Mouse (Mus musculus) mature B cell (primary cell): Measurements from ENCODE around the gene Gpr84.

ENCODE experiments used
- in situ Hi-C: fragments of 300-500 bp; cut with MboI; formaldehyde crosslinking; loops from 2 replicates; pipeline ENCODE4 v1.14.3; 2019

Gene Gpr84

GRCm38 (mm10) chr15:103307125-103307524 lies 3.3 kb downstream of the Gpr84 start:
- in situ Hi-C loops, result loop anchor here (25.0 kb wide), 1 partner anchor 320 kb away; the partner anchor contains the start of genes Hoxc6, Hoxc8 and Hoxc9

- in situ Hi-C loops, result loop anchor here (25.0 kb wide), 1 partner anchor 319 kb away; the partner anchor contains the start of genes Hoxc6, Hoxc8 and Hoxc9
These were observed 4.4 kb downstream of the Gpr84 start for GRCm38 (mm10) chr15:103305792-103306645.

GRCm38 (mm10) chr15:103305070-103305678 lies 5.2 kb downstream of the Gpr84 start:
- in situ Hi-C loops, result loop anchor here (25.0 kb wide), 1 partner anchor 318 kb away; the partner anchor contains the start of genes Hoxc6, Hoxc8 and Hoxc9

GRCm38 (mm10) chr15:103304616-103304969 lies 5.8 kb downstream of the Gpr84 start:
- in situ Hi-C loops, result loop anchor here (25.0 kb wide), 1 partner anchor 317 kb away; the partner anchor contains the start of genes Hoxc6, Hoxc8 and Hoxc9

- in situ Hi-C loops, result loop anchor here (25.0 kb wide), 1 partner anchor 317 kb away; the partner anchor contains the start of genes Hoxc6, Hoxc8 and Hoxc9
These were observed 6.3 kb downstream of the Gpr84 start for GRCm38 (mm10) chr15:103303916-103304615.

- in situ Hi-C loops, result loop anchor here (25.0 kb wide), 1 partner anchor 315 kb away; the partner anchor contains the start of genes Hoxc6, Hoxc8 and Hoxc9
These were observed 7.9 kb downstream of the Gpr84 start for GRCm38 (mm10) chr15:103302341-103303021.

- in situ Hi-C loops, result loop anchor here (25.0 kb wide), 1 partner anchor 314 kb away; the partner anchor contains the start of genes Hoxc6, Hoxc8 and Hoxc9
These were observed 8.7 kb downstream of the Gpr84 start for GRCm38 (mm10) chr15:103301547-103302340.

GRCm38 (mm10) chr15:103301046-103301445 lies 9.4 kb downstream of the Gpr84 start:
- in situ Hi-C loops, result loop anchor here (25.0 kb wide), 1 partner anchor 314 kb away; the partner anchor contains the start of genes Hoxc6, Hoxc8 and Hoxc9

- in situ Hi-C loops, result loop anchor here (25.0 kb wide), 1 partner anchor 313 kb away; the partner anchor contains the start of genes Hoxc6, Hoxc8 and Hoxc9
These were observed 9.9 kb downstream of the Gpr84 start for GRCm38 (mm10) chr15:103300560-103300959.

GRCm38 (mm10) chr15:103300067-103300471 lies 10.3 kb downstream of the Gpr84 start:
- in situ Hi-C loops, result loop anchor here (25.0 kb wide), 1 partner anchor 313 kb away; the partner anchor contains the start of genes Hoxc6, Hoxc8 and Hoxc9

- in situ Hi-C loops, result loop anchor here (25.0 kb wide), 1 partner anchor 312 kb away; the partner anchor contains the start of genes Hoxc6, Hoxc8 and Hoxc9
These were observed 10.8 kb downstream of the Gpr84 start for GRCm38 (mm10) chr15:103299644-103300043.

GRCm38 (mm10) chr15:103298861-103299616 lies 11.4 kb downstream of the Gpr84 start:
- in situ Hi-C loops, result no loop called here

- in situ Hi-C loops, result no loop called here
These were observed 12.4 kb downstream of the Gpr84 start for GRCm38 (mm10) chr15:103298026-103298425.

GRCm38 (mm10) chr15:103297313-103297712 lies 13.1 kb downstream of the Gpr84 start:
- in situ Hi-C loops, result no loop called here

GRCm38 (mm10) chr15:103295851-103296250 lies 14.6 kb downstream of the Gpr84 start:
- in situ Hi-C loops, result no loop called here

- in situ Hi-C loops, result no loop called here
These were observed 15.8 kb downstream of the Gpr84 start for GRCm38 (mm10) chr15:103294649-103295048.

GRCm38 (mm10) chr15:103293375-103293774 lies 17.0 kb downstream of the Gpr84 start:
- in situ Hi-C loops, result no loop called here

- in situ Hi-C loops, result no loop called here
These were observed 17.6 kb downstream of the Gpr84 start for GRCm38 (mm10) chr15:103292673-103293345.

GRCm38 (mm10) chr15:103290843-103291242 lies 19.6 kb downstream of the Gpr84 start:
- in situ Hi-C loops, result no loop called here
